Mouse (Mus musculus) CD4-positive, CD25-positive, alpha-beta regulatory T cell, adult 2 months (primary cell): ENCODE measurements around the gene Blm.

ENCODE experiments used
- DNase-seq: peaks from one replicate; pipeline ENCODE4 v3.0.0-alpha.2; 2012; ENCODE audit warnings: low read depth, low spot score

Blm gene

DNA sequence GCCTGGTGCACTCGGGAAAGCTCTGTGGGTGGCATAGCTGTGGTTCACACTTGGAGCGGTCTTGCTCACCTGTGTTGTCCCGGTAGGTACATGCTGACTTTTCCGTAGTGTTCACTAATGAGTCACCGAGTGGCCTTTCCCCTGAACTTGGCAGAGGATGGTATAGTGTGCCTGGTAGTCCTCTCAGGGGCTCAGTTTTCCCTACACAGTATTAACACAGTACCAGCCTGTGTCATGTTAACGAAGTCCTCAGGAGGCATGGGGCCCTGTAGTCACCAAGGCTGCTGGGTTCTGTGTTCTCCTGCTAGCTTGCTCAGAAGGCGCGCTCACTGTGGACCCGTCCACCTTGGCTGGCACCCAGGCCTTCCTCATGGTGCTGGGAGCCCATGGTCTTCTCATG is 124.5 kb downstream of the Blm start:
- DNase-seq = no peak

DNA sequence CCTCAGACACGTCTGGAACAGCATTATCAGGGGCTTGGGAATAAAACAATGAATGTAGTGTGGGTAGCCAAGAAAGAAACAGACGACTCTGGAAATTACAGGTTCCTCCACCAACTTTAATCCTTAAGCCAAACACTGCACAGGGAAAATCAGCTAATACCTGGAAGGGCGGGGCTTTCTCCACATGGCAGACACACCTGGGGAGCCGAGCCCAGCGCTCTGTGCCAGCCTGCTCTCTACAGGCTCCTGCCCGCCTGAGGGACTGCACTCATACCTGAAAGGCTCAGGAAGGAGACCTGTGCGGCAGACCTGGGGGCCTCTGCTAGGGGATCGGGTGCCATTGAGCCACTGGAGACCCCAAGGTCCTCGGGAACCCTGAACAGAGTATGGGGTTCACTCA is 127.2 kb downstream of the Blm start:
- no peak for DNase-seq

DNA sequence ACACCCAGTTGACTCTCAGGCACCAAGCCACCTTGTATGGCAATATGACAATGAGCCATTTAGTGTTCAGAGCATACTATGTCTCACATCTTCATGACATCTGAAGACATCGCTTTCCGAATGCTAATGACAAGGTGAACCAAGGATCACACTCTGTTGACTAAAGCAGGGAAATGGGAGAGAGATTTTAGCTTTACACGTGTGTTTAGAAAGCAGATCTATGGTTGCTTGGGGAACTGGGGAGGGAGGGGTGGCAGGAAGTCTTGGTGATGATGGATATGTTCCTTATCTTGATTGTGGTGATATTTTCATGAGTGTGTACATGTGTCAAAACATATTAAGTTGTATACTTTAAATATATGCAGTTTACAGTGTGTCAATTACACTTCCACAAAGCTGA is 128.7 kb downstream of the Blm start:
- peak; percentile 42 for DNase-seq

DNA sequence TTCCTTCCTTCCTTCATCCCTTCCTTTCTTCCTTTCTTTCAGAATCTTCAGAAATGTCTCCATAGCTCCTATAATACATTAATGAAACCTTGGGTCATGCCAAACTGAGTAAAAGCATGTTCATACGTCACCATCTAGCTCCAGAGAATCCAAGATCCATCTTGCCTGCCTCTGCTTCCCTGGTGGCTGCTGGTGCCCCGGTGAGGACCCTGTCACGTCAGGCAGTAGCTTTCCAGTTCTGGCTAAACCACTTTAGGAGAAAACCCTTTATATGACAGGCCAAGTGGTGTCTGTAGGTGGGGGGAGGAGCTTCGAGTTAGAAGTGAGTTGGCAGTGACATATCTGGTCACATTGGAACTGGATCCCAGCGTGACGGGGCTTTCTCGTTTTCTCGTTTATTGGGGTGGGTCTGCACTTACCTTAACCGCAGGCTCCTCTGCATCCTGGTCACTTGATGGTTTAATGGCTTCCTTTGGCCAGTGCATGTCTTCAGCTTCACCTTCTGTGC is 129.7 kb downstream of the Blm start, which contains the start of gene Furin:
TSS of gene Furin (minus strand) at position 249 of the 508 bp plus-strand sequence.
- DNase-seq = peak; percentile 52
